Mouse (Mus musculus): ENCODE data around the gene Rab19.
"Not testable (repeated sequence)": the region's sequence is repeated elsewhere in the genome, so short reads cannot be mapped to it uniquely, and the experiment has no call there.

The Rab19 gene

DNA sequence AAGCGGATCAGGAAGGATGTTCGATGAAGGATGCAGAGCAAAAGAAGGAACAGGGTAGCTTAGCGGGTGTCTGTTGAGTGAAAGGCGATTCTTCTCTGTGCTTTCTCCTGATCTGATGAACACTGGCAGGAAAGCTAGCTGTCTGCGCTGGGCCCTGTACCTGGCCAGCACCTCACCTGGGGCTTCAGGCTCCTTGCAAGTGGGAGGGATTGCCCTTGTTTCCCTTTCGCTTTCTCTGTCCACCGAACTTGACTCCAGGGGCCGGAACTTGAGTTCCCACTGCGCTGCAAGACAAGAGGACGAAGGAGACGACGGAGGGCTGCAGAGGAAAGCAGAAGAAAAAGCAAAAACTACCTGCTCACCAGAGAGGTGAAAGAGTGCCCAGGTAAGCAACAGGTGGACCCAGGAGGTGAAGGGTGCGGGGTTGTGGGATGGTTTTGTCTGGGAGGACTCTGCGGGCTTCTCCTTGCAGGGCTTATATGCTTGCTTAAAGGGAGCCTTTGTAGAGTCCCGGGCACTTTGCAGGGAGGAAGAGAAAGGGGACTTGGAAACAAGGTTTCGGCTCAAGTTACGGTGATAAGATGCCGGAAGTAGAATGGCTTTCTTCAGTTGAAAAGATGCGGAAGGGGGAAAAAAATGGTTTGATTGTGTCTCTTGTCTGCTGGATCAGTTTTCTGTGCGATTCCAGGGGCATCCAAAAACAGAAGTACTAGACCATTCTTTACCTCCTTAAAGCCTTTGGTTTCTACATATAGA, at the start of gene Rab19:
Gene Rab19, plus strand, starts transcription at position 51 of the 756 bp plus-strand sequence.
- peak; percentile 31 for DNase-seq (ENCODE audit: extremely low spot score, low spot score)

DNA sequence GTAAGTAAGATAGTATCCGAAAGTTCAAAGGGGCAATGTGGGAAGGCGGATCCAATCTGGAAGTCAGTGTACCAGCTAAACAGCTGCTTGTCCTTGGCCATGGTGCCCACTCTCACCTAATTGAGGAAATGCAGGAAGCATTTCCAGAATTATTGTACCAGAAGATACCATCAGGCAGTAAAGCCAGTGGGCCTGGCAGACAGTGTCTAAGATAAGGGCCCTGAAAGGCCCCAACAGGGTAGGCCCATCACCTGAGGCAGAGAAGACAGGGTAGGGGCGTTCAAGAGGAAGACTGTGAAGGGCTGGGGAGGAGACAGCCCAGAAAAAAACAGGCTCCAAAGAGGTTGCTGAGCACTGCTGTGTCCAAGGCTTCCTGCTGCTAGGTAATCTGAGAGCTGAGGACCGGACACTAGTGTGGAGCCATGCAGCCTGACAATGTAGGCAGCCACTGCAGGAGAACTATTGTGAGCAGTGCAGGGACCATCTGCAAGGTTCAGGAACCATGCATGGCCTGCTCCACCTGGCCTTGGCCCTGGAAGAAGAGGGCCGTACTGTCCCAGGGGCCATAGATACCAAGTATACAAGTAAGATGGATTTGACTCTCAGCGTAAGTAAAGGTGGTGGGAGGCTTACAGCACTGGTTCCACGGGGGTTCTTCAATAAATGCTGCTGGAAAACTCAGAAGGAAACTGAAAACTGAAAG, 48.8 kb upstream of the Rab19 start:
- DNase-seq (ENCODE audit: extremely low spot score, low spot score) = no peak

DNA sequence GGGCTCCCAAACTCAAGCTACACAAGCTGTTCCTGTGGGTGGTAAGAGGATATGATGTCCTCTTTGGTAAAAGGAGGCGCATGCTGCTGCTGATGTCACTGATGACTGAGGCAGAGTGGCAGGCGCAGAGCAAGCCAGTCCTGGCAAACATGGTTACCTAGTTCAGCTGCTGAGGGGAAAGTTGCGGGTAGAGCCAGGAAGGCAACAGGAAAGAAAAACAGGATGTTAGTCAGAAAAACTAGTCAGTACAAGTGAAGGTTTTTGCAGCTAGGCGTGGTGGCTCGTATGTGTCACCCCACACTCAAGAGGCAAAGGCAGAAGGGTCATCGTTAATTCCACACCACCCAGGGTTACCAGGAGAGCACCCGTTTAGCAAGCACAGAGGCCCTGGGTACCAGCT, 46.8 kb upstream of the Rab19 start:
- DNase-seq (ENCODE audit: extremely low spot score, low spot score) = no peak

DNA sequence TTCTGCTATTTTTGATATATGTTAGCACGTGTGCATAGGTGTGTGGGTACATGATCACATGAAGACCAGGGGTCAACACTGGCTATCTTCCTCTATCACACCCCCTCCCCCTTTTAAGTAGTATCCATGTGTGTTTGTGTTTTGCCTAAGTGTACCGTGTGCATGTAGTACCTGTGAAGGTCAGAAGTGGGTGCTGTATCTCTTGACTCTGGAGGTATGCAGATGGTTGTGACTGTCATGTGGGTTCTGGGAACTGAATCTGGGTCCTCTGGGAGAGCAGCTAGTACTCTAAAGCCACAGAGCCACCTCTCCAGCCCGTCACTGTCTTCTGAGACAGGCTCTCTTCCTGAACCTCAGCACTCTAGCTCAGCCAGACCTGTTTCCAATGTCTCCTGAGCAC, 46.1 kb upstream of the Rab19 start:
- no peak for DNase-seq (ENCODE audit: extremely low spot score, low spot score)

DNA sequence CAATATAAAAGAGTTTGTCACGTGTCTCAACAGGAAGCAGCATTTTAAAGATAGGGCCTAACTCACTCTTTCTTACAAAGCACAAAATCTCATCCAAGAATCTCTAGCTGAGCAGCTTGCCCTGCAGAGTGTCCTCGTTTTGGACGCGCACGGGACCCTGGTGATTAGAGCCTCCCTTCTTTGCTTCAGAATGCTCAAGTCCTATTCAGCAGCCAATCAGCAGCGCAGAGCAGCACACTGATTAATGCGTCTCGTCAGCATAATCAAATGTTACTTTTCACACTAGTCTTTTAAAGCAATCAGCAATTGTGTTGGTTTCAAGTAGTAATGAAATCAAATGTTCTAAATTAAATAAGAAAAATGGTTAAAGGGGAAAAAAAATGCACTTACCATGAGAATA, 42.6 kb upstream of the Rab19 start:
- DNase-seq (ENCODE audit: extremely low spot score, low spot score) = no peak

DNA sequence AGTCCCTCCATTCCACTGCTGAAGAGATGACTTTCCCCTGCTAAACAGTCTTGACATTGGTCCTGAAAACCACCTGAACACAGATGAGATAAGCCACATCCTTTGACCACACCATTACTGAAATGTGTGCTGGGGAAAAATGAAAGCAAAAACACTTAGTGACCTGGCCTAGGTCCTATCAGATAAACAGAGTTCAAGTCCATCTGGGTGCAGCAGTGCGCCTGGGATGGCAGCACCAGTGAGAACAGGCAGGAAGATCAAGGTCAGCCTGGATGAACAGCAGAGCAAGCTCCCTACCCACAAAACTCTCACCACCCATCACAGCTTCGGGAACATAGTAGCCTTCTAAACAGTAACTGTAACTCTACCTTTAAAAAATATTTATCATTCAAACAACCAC, 39.2 kb upstream of the Rab19 start:
- DNase-seq (ENCODE audit: extremely low spot score, low spot score) = no peak

DNA sequence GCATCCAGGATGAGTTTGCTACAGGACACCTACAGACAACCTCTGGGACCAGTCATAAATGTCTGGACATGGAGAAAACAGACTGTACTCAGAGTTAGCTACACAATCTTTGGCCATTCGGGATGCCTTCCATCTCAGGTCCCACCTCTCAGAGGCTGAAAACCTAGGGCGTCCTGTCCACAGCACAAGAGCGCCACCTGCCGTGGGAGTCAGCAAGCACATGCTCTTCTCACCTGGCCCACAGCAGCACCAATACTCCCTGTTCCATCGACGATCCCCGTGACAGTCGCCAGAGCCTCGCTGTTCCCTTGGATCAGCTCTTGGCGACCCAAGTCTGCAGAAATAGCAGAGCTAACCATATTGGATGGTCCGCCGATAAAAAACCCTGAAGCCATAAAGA, 37.0 kb upstream of the Rab19 start:
- peak; percentile 85 for DNase-seq (ENCODE audit: extremely low spot score, low spot score)

DNA sequence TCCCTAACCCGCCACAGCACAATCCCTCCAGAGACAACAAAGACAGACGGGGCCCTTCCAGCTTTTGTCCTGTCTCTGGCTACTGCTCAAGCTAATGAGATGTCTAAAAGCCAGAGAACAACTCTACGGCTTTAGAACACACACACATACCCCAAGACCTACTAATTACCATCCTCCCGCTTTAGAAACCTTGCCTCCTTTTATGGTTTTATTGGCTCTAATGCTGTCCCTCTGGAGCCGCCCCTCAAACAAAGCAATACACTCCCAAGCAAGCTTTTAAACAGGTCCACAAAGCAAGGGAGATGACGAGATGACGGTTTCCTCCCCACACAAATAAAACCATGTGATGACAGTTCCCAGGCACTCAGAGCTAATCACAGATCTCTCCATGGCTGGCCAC, 35.5 kb upstream of the Rab19 start:
- no peak for DNase-seq (ENCODE audit: extremely low spot score, low spot score)

DNA sequence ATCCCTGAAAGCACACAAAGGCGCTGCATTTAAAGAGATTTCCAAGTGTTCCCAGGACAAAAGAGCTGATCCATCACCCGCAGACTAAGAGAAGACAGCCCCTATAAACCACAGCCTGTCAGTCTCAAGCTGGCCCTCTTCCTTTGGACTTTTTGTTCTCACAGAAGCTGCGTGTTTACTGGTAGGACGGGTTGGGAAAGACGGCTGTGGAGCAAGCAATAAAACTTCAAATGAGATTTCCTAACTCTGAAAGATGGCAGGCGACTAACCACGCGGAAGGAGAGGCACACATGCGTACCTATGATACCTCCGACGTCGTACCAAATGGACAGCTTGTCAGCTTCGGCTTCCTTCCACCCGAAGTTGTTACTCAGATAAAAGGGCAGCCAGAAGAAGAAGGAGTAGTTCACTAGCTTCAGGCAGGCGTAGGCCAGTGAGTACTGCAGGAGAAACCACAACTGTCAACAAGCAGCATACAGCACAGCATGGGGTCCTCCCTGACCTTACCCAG, 33.9 kb upstream of the Rab19 start:
- peak; percentile 61 for DNase-seq (ENCODE audit: extremely low spot score, low spot score)

DNA sequence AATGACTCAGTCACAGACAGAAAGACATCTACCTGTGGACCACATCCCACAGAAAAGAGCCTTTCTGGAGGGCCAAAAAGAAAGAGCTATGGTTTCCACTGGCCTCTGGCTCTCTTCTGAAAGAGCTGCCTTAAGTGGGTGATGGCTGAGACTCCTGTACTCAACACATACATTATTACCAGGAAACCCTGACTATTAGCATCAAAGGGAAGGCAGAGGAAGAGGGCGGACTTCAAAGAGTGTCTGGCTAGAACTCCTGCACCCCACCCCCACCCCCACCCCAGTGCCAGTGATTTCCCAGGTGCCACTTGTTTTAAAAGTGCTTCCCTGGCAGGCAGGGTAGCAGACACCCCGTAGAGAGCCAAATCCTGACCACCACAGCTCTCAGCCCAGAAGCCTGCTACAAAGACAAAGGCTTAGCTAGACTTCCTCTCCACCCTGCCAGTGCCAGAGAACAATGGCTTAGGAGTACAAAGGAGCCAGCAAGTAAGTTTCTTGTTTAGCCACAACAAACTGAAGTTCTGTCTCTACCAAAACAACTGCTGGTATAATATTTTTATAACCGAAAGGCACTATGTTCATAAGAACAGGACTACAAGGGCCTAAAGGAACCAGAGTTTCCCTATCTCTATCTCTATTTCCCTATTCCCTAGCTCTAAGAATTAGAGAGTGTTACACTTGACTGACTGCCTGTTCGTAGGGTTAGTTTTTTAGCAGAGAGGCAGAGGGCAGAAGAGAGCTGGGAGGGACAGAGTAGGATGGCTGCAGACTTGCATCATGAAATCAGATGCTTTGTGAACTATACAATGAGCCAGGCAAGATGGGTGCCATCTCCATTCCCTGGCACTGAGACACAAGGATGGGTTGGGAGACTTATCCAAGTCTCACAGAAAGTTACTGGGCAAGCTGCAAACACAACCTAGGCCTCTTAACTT, 32.8 kb upstream of the Rab19 start:
- peak; percentile 32 for DNase-seq (ENCODE audit: extremely low spot score, low spot score)

DNA sequence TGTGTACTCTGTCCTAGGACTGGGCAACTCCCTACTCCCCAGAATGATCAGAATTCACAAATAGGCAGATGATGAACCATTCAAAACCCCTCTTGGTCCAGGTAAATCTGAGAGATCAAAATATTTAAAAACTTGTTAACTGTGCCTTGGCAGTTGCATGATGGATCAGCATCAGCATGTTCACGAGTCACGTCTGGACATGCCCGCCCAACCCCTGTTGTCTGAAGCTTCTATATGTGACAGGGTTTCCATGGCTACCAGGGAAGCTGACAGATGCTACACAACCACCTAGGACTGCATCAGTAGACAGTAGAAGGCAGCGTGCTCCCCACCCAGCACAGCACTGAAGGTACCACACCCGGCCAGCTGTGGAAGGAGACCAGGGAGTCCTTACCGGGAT, 32.0 kb upstream of the Rab19 start:
- DNase-seq (ENCODE audit: extremely low spot score, low spot score) = no peak

DNA sequence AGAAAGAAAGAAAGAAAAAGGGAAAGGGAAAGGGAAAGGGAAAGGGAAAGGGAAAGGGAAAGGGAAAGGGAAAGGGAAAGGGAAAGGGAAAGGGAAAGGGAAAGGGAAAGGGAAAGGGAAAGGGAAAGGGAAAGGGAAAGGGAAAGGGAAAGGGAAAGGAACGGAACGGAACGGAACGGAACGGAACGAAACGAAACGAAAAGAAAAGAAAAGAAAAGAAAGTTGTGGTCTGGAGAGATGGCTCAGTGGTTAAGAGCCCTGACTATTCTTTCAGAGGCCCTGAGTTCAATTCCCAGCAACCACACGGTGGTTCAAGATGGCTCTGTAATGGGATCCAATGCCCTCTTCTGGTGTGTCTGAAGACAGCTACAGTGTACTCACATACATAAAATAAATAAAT, 21.8 kb upstream of the Rab19 start:
- DNase-seq (ENCODE audit: extremely low spot score, low spot score) = not testable (repeated sequence)

DNA sequence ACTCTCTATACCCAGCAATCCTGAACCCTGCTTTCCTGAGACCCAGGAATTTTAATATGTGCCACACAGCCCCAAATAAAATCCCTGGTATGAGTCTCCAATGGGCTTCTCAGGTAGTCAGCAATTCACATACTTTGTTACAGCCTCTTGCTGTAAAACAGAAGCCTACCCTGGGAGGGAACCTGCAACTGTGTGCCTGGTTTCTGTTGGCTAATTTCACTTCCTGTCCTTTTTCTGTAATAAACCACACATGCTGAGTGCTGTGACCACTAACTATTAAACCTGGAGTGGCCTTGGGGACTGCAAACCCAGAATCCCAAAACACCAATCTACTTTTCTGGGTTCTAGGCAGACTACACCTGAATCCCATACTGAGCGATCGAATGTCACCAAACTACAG, 18.3 kb upstream of the Rab19 start:
- DNase-seq (ENCODE audit: extremely low spot score, low spot score) = no peak

DNA sequence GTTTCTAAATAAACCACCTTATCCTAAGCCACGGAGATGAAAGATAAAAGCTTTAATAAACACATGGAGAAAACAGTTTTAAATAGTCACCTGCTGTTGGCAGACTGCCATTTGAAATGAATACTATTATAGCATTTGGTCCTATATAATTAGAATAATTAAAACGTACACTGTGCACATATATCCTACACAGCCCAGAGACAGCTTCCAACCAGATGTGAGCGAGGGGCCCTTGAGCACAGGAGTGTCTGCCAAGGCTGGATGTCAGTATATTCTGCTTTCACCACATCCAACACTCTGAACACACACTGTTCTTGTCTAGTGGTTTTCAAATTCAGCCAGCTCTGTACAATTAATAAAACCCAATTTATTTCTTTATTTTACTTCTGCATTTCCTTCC, 11.3 kb upstream of the Rab19 start:
- no peak for DNase-seq (ENCODE audit: extremely low spot score, low spot score)

DNA sequence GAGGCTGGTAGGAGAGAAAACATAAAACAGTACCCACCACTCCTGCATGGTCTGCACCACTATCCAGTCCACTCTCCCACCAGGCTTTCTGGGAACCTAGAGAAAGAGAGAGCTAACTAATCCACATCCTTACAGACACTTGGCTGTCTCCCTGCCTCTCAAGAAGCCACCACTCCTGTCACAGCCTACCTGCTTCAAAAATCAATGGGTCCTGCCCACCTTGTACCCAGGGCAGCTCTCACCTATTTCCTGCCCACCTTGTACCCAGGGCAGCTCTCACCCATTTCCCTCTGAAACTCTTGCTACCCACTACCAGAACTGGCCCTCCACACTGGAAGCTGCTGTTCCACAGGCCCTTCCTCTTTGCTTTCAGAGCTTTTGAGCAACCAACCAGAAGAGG, 8.9 kb upstream of the Rab19 start:
- no peak for DNase-seq (ENCODE audit: extremely low spot score, low spot score)

DNA sequence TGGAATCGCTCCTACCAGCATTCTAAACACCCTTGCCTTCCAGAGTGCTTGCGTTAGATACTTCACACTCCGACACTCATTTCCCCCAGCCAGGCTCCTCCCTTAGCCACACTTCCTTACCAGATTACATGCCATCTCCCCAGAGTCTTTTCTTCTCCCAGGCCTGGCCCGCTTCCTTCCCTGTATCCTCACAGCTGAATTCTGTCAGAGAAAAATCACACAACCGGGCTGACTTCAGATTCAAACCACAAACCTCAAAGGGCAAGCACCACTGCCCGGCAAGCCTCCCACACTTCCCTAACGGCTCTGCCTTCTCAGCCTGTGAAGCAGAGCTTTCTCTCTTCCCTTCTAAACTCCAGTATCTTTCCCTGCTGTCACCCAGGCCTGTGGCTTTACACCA, 8.2 kb upstream of the Rab19 start:
- peak; percentile 25 for DNase-seq (ENCODE audit: extremely low spot score, low spot score)

DNA sequence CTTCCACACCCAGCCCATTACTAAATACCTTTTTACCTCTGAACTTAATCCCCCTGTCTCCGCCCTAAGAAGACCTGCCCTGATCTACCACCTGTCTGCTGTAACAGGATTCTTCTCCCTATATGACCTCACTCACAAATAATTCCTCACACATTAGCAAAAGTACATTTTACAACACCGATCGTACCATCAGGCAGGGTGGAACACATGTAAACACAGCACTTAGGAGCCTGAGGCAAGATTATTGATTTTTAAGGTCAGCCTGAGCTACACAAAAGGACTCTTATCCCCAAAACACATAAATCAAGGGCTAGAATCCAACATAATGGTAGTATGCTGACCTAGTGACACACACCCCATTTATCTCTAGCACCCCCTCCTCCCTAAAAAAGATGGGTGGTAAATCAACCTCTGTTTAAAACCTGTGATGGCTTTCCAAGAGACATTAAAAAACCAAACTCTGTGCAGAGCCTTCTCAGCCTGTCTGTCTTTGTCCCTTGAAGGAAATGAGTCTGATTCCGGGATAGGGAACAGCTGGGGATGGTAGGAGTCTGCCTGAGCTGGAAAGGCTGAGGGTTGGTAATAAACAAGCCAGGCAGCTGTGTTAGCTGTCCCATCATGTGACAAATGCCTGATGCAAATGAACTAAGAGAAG, 7.5 kb upstream of the Rab19 start:
- DNase-seq (ENCODE audit: extremely low spot score, low spot score) = peak; percentile 27

DNA sequence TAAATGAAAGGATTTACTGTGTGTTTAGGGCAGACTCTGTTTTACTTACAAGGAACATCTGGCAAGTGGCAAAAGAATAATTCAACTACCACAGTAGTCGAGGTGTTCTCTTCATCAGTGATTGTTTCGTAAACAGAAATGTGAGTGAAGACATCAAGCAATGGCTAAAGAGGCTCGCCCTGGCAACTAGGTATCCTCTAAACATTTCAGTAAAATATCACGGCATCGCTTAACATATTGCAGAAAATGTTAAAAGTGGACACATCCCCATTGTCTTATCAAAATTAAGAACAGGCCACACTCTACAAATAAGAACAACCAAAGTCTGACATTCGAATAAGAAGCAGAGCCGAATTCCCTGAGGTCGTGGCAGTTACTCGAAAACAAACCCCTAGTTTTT, 4.2 kb upstream of the Rab19 start:
- no peak for DNase-seq (ENCODE audit: extremely low spot score, low spot score)

DNA sequence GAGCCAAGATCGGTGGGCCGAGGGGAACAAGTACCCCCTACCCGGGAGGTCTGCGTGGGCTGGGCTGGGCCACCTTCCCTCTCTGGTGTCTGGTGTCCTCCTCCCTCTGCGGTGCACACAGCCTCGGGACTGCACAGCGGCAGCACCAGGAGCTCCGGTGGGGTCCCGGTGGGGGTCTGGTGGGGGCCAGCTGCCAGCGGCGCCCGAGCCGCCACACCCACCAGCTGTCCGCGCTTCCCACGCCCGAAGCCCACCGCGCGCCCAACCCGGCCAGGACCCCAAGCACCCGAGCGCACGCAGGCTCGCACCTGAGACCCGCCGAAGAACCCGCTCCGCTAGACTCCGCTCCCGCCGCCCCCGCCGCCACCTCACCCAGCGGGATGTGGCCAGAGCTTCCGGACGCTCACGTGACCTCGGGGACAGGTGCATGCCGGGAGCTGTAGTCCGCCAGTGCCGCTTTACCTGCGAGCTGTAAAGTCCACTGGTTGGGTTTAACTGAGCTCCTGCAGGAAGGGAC, 3.6 kb upstream of the Rab19 start, which contains the start of gene Slc37a3:
Gene Slc37a3, minus strand, starts transcription at position 365 of the 517 bp plus-strand sequence.
- peak; percentile 89 for DNase-seq (ENCODE audit: extremely low spot score, low spot score)

DNA sequence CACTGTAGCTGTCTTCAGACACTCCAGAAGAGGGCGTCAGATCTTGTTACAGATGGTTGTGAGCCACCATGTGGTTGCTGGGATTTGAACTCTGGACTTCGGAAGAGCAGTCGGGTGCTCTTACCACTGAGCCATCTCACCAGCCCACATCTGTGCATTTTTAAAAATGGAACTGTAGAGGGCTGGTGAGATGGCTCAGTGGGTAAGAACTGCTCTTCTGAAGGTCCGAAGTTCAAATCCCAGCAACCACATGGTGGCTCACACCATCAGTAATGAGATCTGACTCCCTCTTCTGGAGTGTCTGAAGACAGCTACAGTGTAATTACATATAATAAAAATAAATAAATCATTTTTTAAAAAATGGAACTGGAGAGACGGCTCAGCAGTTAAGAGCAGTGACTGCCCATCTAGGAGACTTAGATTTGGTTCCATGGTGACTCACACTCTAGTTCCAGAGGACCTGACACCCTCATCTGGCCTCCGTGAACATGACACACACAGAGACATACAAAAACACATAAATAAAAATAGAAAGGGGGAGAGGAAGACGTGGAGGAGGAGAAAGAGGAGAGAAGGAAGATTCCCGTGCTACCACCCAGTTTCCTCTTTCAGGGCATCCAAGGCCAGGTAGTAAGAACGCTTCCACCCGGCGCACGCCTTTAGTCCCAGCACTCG, 2.7 kb upstream of the Rab19 start:
- not testable (repeated sequence) for DNase-seq (ENCODE audit: extremely low spot score, low spot score)
